Mouse (Mus musculus): Measurements from ENCODE around the gene Nxph3. TPM values are rescaled to one million over a fixed set of nuclear protein-coding genes. Genes with fewer than 3 reads are reported as not detected.
"Not testable (repeated sequence)": the region's sequence is repeated elsewhere in the genome, so short reads cannot be mapped to it uniquely, and the experiment has no call there.

The Nxph3 gene
- polyA plus RNA-seq, 1 experiment = not detected

DNA sequence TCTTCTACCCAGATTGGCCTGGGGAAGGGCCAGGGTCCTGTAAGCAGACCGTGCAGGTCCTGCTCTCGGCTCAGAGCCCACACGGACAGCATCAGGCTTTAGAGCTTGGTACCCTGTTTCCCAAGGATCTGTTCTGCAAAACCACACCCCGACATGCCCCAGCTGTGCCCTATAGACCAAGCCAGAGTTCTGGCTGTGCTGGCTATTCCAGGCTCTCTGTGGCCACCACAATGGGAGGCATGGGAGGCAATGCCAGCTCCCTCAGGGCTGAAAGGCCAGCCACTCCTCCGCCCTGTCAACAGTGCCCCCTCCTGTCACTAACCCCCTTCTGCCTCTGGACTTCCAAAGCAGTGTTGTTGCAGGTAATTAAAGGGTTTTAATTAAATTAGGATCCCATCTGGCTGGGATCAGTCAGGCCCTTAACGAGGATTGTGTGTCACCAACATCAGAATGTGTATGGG lies 10.1 kb downstream of the Nxph3 start:
- WGBS = 25% methylated on average over 6 of the region's 6 CpGs
- no peak overlapping the region for H3K27ac ChIP-seq (ENCODE audit: insufficient read depth, low read depth, low read length)

GRCm38 (mm10) chr11:95503581-95504180 lies 10.7 kb downstream of the Nxph3 start:
- WGBS = 42% methylated on average over 10 of the region's 10 CpGs
- H3K27ac ChIP-seq (ENCODE audit: insufficient read depth, low read depth, low read length) = no peak overlapping the region
- TF ChIP-seq POLR2A (IDR thresholded peaks at IDR 0.05; ENCODE audit: insufficient read depth, low read depth, low read length) (no peak), CTCF (IDR thresholded peaks at IDR 0.05; ENCODE audit: insufficient read depth, low read depth, low read length) (no peak)

More for the DNA sequence above, 10.1 kb downstream of the Nxph3 start:
- peaks cover 28% of the 10 kb centered on the region for H3K4me1 ChIP-seq (ENCODE audit: control insufficient read depth, insufficient read depth, low read length)
- no peak overlapping the region for H3K4me3 ChIP-seq (ENCODE audit: insufficient read depth, low read depth, low read length)
- TF ChIP-seq CTCF (IDR thresholded peaks at IDR 0.05; ENCODE audit: insufficient read depth, low read depth, low read length) (no peak), POLR2A (IDR thresholded peaks at IDR 0.05; ENCODE audit: insufficient read depth, low read depth, low read length) (no peak)

DNA sequence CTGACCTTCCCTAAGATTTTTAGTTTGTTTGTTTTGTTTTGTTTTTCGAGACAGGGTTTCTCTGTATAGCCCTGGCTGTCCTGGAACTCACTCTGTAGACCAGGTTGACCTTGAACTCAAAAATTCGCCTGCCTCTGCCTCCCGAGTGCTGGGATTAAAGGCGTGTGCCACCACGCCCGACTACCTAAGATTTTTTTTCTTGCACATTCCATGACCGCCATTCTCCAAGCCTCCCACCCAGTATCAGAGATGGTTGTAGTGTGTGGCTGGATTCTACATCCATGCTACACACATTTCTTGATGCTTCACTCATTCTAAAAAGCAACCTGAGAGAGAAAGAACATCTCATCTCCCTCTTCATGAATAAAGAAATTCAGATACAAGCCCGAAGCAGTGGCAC lies 12.5 kb downstream of the Nxph3 start:
- not testable (repeated sequence) for H3K27ac ChIP-seq (ENCODE audit: insufficient read depth, low read depth, low read length); H3K4me1 ChIP-seq (ENCODE audit: control insufficient read depth, insufficient read depth, low read length); H3K4me3 ChIP-seq (ENCODE audit: insufficient read depth, low read depth, low read length)
- 90% methylated on average over 8 of the region's 8 CpGs for WGBS

More at GRCm38 (mm10) chr11:95503581-95504180, 10.7 kb downstream of the Nxph3 start:
- Histone ChIP-seq H3K4me3 (ENCODE audit: insufficient read depth, low read depth, low read length) (no peak overlapping the region), H3K4me1 (ENCODE audit: control insufficient read depth, insufficient read depth, low read length) (peaks cover 22% of the 10 kb centered on the region)

GRCm38 (mm10) chr11:95500836-95501235 lies 13.5 kb downstream of the Nxph3 start:
- no peak for TF ChIP-seq CTCF (IDR thresholded peaks at IDR 0.05; ENCODE audit: insufficient read depth, low read depth, low read length)
- no peak for TF ChIP-seq POLR2A (IDR thresholded peaks at IDR 0.05; ENCODE audit: insufficient read depth, low read depth, low read length)
- Histone ChIP-seq H3K27ac (ENCODE audit: insufficient read depth, low read depth, low read length) (no peak overlapping the region), H3K4me1 (ENCODE audit: control insufficient read depth, insufficient read depth, low read length) (no peaks in the 10 kb centered on the region; the same call in 1 of the 2 replicates), H3K4me3 (ENCODE audit: insufficient read depth, low read depth, low read length) (no peak overlapping the region)
- 38% methylated on average over 3 of the region's 3 CpGs for WGBS

- Histone ChIP-seq H3K27ac (ENCODE audit: insufficient read depth, low read depth, low read length) (no peak overlapping the region), H3K4me3 (ENCODE audit: insufficient read depth, low read depth, low read length) (no peak overlapping the region), H3K4me1 (ENCODE audit: control insufficient read depth, insufficient read depth, low read length) (no peaks in the 10 kb centered on the region; the same call in 1 of the 2 replicates)
- 45% methylated on average over 4 of the region's 4 CpGs for WGBS
- TF ChIP-seq POLR2A (IDR thresholded peaks at IDR 0.05; ENCODE audit: insufficient read depth, low read depth, low read length) (no peak), CTCF (IDR thresholded peaks at IDR 0.05; ENCODE audit: insufficient read depth, low read depth, low read length) (no peak)
These were observed 14.0 kb downstream of the Nxph3 start for GRCm38 (mm10) chr11:95500412-95500811.

- Histone ChIP-seq H3K4me1 (ENCODE audit: control insufficient read depth, insufficient read depth, low read length) (no peaks in the 10 kb centered on the region), H3K27ac (ENCODE audit: insufficient read depth, low read depth, low read length) (no peak overlapping the region), H3K4me3 (ENCODE audit: insufficient read depth, low read depth, low read length) (no peak overlapping the region)
- 88% methylated on average over 5 of the region's 5 CpGs for WGBS
- TF ChIP-seq CTCF (IDR thresholded peaks at IDR 0.05; ENCODE audit: insufficient read depth, low read depth, low read length) = no peak
- TF ChIP-seq POLR2A (IDR thresholded peaks at IDR 0.05; ENCODE audit: insufficient read depth, low read depth, low read length) = no peak
These were observed 16.4 kb downstream of the Nxph3 start for GRCm38 (mm10) chr11:95497921-95498320.

- Histone ChIP-seq H3K4me1 (ENCODE audit: control insufficient read depth, insufficient read depth, low read length) (no peaks in the 10 kb centered on the region), H3K4me3 (ENCODE audit: insufficient read depth, low read depth, low read length) (no peak overlapping the region), H3K27ac (ENCODE audit: insufficient read depth, low read depth, low read length) (no peak overlapping the region)
- TF ChIP-seq POLR2A (IDR thresholded peaks at IDR 0.05; ENCODE audit: insufficient read depth, low read depth, low read length) = no peak
- no peak for TF ChIP-seq CTCF (IDR thresholded peaks at IDR 0.05; ENCODE audit: insufficient read depth, low read depth, low read length)
- WGBS = 89% methylated on average over 9 of the region's 9 CpGs
These were observed 18.5 kb downstream of the Nxph3 start for GRCm38 (mm10) chr11:95495883-95496282.

GRCm38 (mm10) chr11:95494374-95494773 lies 20.0 kb downstream of the Nxph3 start:
- no peak for TF ChIP-seq CTCF (IDR thresholded peaks at IDR 0.05; ENCODE audit: insufficient read depth, low read depth, low read length)
- no peak for TF ChIP-seq POLR2A (IDR thresholded peaks at IDR 0.05; ENCODE audit: insufficient read depth, low read depth, low read length)
- H3K4me1 ChIP-seq (ENCODE audit: control insufficient read depth, insufficient read depth, low read length) = no peaks in the 10 kb centered on the region
- no peak overlapping the region for H3K27ac ChIP-seq (ENCODE audit: insufficient read depth, low read depth, low read length)
- no peak overlapping the region for H3K4me3 ChIP-seq (ENCODE audit: insufficient read depth, low read depth, low read length)
- 80% methylated on average over 3 of the region's 3 CpGs for WGBS

DNA sequence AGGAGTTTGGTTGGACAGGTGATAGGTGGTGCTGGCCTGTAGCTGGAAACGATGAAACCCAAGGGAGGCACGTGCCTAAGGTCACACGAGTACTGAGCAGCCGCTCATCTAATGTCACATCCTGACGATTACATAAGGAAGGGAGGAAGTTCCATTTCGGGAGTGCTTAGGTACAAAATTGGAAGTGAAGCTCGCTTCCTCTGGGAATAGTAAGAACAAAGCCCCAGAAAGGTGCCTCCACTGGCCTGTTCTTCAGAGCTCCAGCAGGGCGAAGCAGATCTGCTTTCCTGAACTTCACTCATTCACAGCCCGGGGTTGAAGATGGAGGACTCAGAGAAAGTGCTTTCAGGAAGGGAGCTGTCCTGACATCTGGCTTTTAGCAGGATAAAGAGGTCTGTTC lies 20.4 kb downstream of the Nxph3 start:
- Histone ChIP-seq H3K4me3 (ENCODE audit: insufficient read depth, low read depth, low read length) (no peak overlapping the region), H3K4me1 (ENCODE audit: control insufficient read depth, insufficient read depth, low read length) (no peaks in the 10 kb centered on the region), H3K27ac (ENCODE audit: insufficient read depth, low read depth, low read length) (no peak overlapping the region)
- no peak for TF ChIP-seq CTCF (IDR thresholded peaks at IDR 0.05; ENCODE audit: insufficient read depth, low read depth, low read length)
- no peak for TF ChIP-seq POLR2A (IDR thresholded peaks at IDR 0.05; ENCODE audit: insufficient read depth, low read depth, low read length)
- 85% methylated on average over 9 of the region's 9 CpGs for WGBS

DNA sequence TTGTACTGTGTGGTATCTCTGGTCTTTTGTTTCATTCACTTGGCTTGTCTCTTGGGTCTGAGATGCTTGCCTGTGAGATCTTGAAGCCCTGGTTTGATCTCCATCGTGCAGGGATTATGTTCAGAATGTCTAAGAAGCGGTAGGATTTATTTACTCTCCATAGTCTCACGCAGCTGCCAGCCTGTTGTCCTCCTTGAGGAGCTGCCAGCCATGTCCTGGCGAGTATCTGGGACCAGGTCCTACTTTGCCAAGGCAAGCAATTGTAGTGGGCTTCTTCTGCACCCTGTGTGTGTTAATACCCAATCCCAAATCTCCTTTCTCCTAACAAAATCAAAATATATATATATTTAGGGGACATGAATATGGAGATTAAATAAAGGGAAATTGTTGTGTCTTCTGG lies 21.4 kb downstream of the Nxph3 start:
- no peak overlapping the region for H3K27ac ChIP-seq (ENCODE audit: insufficient read depth, low read depth, low read length)
- no peaks in the 10 kb centered on the region for H3K4me1 ChIP-seq (ENCODE audit: control insufficient read depth, insufficient read depth, low read length)
- WGBS = 58% methylated on average over 4 of the region's 4 CpGs
- no peak for TF ChIP-seq POLR2A (IDR thresholded peaks at IDR 0.05; ENCODE audit: insufficient read depth, low read depth, low read length)
- TF ChIP-seq CTCF (IDR thresholded peaks at IDR 0.05; ENCODE audit: insufficient read depth, low read depth, low read length) = no peak
- H3K4me3 ChIP-seq (ENCODE audit: insufficient read depth, low read depth, low read length) = no peak overlapping the region
